Mouse (Mus musculus) testis, postnatal 14 days (tissue): ENCODE measurements at regions not wholly inside any gene's neighbourhood (a gene's known extent, or its start where the extent isn't known, plus 50 kb on each side); places are given as distances from the start of the nearest gene placed in this dataset.

Experiments used
- DNase-seq: peaks from one replicate; pipeline ENCODE4 v3.0.0; 2021; ENCODE audit warnings: low spot score

- DNase-seq = no peak
Observed at GRCm38 (mm10) chr13:28571716-28572115, 314.4 kb downstream of the Gm11361 start.

GRCm38 (mm10) chr13:28563585-28563984, 306.3 kb downstream of the Gm11361 start:
- DNase-seq = no peak

GRCm38 (mm10) chr13:28560081-28560480, 302.8 kb downstream of the Gm11361 start:
- DNase-seq = no peak

GRCm38 (mm10) chr13:28557032-28557570, 299.8 kb downstream of the Gm11361 start:
- DNase-seq = no peak

DNA sequence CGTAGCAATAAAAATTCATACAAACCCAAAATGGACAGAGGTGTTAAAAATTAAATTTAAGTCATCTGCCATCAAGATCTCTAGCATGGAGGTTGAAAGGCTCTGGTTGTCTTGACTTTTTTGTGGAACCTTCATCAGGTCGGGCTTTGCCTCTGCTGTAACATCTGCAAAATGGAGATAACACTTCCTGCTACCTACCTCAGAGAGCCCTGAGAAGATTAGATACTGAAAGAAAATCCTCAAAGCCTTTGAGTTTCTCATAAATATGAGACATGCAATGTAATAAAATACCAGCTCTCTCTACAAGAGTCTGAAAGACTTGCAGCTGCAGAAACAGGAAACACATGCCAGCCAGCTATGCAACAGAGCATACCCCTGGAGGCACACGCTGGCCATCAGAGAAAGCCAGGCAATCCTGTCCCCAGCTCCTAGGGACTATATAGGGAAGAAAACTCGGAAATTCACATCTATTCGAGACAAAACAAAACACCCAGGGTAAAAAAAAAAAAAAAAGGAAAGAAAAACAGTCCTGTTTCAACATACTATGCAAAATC, 299.1 kb downstream of the Gm11361 start:
- no peak for DNase-seq

DNA sequence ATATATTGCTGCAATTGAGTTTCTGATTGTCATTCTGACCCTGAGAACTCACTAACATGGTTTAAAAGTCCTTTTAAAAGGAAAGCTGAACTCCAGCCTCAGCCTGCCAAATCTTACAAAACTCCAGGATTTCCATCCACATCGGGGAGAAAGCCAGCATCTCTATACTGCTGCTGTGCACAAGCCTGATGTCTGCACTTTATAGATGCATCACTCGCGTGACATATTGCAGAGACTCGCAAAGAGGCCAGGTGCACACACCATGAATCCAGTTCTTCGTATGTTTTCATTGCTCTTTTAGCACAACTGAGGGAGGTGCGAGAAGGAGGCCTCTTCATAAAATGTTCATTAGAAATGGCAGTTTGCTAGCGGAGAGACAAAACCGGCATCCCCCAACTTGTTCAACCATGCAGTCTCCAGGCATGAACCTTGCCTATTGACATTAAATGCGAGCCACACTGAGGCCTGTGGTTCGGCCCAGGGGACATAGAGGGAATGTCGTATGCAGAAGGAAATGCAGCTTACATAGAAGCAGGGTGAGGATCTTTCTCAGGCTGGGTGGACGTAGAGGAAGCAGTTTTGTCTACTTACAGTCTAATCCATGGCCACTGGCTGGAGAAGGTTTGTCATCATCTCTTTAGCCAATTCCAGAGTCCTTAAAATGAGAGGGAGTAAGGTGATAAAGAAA, 297.0 kb downstream of the Gm11361 start:
- DNase-seq = no peak

DNA sequence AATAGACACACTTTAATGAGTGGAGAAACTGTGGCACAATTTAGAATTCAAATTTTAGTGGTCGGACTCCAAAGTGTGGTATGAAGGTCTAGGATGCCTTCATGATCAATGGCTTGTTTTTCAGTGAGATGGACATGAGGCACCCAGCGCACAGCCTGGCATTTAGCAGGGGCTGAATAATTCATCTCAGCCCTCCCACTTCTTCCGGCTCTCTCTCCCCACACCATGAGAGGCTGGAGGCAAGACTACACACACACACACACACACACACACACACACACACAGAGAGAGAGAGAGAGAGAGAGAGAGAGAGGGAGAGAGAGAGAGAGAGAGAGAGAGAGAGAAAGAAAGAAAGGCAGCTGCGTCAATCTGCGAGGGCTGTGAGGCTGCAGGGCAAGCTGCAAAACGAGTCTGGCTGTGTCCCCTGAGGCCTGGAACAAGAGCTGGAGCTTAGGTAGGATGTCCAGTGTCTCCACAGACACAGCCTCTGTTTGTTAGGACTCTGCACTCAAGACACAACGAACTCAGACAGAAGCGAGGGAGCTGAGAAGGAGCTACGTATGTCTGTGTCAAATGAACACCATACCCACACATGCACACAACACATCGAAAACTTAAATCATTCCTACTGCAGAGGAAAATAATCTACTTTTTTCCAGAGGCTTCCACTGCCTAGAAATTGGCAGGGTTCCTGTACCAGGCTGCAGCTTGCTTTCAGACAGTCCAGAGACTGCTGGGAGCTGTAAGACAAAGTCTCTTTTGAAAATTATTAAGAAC, 295.8 kb downstream of the Gm11361 start:
- DNase-seq = no peak

DNA sequence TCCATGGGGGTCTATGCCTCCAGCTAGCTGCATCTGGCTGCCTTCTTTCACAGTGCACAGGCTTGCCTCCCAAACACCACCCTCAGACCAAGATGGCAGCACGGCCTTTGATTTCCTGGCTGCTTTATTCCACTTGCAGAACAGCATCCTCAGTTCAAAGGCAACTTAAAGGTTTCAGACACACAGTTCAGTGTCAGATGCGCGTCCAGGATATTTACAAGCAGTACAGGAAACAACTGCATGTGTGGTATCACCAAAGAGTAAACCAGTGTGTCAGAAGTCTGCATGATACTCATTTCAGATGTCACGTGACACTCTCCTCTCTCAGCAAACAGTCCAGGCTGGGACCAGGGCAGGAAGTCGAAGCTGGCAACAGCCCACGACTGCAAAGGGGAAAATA, 294.2 kb downstream of the Gm11361 start:
- DNase-seq = no peak

DNA sequence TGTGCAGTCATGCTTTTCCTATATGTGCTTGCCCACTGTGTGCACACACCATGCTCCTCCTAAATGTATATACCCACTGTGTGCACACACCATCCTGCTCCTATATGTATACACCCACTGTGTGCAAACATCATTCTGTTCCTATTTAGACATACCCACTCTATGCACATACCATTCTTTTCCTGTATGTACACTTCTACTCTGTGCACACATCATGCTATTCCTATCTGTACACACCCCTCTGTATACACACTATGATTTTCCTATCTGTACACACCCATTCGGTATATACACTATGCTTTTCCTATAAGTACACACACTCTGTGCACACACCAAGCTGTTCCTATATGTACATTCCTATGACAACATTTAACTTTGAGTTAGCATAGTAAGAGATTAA, 288.5 kb downstream of the Gm11361 start:
- no peak for DNase-seq

- DNase-seq = no peak
Observed at GRCm38 (mm10) chr13:28545337-28545736, 288.0 kb downstream of the Gm11361 start.

- DNase-seq = no peak
Observed at GRCm38 (mm10) chr13:28544819-28545180, 287.5 kb downstream of the Gm11361 start.

- no peak for DNase-seq
Observed at GRCm38 (mm10) chr13:28544003-28544818, 286.9 kb downstream of the Gm11361 start.

DNA sequence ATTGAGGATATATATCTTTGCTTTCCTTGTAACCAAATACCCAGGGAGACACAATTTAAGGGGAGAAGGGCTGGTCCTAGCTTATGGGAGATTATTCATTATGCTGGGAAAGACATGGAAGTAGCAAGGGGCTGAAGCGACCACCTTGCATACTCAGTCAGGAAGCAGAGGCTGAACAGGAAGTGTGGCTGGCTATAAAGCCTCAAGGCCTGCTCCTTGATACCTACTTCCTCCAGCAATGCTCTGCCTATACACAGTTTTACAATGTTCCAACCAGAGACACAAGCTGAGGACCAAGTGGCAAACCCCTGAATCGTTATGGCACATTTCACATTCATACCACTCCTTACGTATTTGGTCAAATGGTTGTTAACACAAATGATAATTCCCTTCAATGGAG, 284.3 kb downstream of the Gm11361 start:
- DNase-seq = no peak

GRCm38 (mm10) chr13:28533080-28533479, 275.8 kb downstream of the Gm11361 start:
- no peak for DNase-seq

GRCm38 (mm10) chr13:28532278-28532677, 274.9 kb downstream of the Gm11361 start:
- peak; percentile 64 for DNase-seq

DNA sequence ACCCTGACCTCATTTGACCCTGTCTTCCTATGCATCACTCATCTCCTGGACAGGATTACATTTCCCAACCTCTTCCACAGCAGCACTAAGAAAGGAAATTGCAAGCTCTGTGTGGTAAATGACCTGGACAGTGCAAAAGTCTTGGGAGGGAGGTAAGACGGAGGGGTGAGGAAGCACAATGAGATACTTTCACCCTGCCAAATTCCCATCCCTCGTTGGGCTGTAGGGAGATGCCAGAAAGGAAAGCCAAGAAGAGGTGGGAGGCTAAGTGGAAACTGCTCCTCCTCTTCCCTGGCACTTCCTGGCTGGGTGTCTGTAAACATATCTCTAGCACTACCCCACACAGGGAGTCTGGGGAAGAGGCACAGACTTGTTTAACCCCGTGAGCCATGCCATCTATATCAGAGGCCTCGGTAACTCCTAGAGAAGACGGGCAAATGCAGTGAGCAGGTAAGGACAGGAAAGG, 274.2 kb downstream of the Gm11361 start:
- peak; percentile 14 for DNase-seq

- no peak for DNase-seq
Observed at GRCm38 (mm10) chr13:28530947-28531346, 273.6 kb downstream of the Gm11361 start.

- no peak for DNase-seq
Observed at GRCm38 (mm10) chr13:28528898-28529511, 271.7 kb downstream of the Gm11361 start.

GRCm38 (mm10) chr13:28526299-28526698, 269.0 kb downstream of the Gm11361 start:
- no peak for DNase-seq

DNA sequence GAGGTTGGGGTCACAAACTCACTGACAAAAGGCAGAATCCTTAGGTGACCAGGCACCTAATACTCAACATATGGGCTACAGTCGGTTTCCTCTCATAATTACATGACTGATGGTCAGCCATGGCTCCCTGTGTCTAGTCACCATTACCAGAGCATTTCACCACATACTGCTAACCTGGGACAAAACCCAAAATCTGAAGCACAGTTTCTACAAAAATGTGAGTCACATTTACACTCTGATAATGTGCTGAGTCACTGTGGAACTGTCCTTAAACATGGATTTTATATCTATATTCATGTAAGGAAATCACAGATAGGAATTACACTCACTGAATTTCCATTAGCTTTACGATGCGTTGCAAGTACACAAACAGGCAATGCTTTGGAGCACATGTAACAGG, 267.1 kb downstream of the Gm11361 start:
- no peak for DNase-seq

DNA sequence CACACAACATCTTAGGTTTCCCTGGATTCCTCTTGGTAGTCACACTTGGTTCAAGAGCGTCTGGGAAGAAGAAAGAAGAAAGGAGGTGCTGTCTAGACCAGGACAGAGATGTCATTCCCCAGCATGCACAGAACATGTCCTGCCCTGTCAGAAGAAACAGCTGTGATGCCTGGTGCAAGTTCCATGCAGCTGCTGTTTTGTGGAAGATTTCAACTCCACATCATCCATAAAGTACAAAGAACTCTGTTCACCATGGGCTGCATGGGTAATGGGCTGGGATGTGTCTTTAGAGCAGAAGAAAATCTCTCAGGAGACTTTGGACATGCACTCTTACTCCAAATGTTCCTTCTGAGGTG, 262.8 kb downstream of the Gm11361 start:
- no peak for DNase-seq
